24 mouse cellular contexts compared by ENCODE assay signal in the genomic region with DNA sequence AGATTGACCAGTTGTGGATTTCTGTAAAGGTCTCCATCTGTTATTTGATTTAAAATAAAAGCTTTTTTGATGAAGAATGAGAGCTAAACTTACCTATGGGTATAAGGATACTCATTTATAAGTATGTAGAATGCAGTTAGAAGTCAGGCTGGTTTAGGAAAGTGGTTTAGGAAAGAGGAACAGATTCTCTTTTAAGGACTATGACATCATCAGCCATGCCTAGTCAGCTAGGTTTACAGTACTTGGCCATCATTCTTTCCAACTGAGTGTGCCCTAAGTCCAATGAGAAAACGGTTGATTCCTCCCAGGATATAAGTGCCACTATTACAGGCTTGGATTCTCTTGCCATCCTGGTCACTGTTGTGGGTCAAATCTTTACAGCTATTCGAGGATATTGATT.
"Had no signal": no experiment of that assay in that cellular context is flagged by ENCODE, and none has a peak within 500 bp of the region (broad histone marks: within the 10 kb centered on the region; RNA-seq: fewer than 3 reads in every experiment).

No protein-coding gene starts in this region.

- H3K27ac ChIP-seq: heart, adult 2 months; hindbrain, embryonic 10.5 days; hindbrain, embryonic 12.5 days; hindbrain, embryonic 15.5 days; hindbrain, postnatal 0 days; kidney, embryonic 15.5 days; kidney, postnatal 0 days; left cerebral cortex, adult 2 months; limb, embryonic 10.5 days; limb, embryonic 12.5 days; liver, embryonic 13.5 days had no signal

- DNase-seq: gastrocnemius, postnatal 14 days; gastrocnemius, postnatal 36 days; heart, adult 2 months; heart, postnatal 10 days; heart, postnatal 4 days; kidney, adult 11 months; kidney, adult 2 months; kidney, adult 9 months; kidney, postnatal 14 days; kidney, postnatal 36 days; layer of hippocampus, adult 9-11 months; liver; liver, embryonic 13.5 days had no signal

- H3K36me3 ChIP-seq: heart, embryonic 12.5 days; hindbrain, embryonic 10.5 days; hindbrain, embryonic 12.5 days; hindbrain, embryonic 15.5 days; kidney, embryonic 15.5 days; limb, embryonic 10.5 days; limb, embryonic 12.5 days; liver, embryonic 13.5 days had no signal

- ATAC-seq: hindbrain, postnatal 0 days; intestine, embryonic 16.5 days had no signal

- H3K4me1 ChIP-seq: hindbrain, embryonic 10.5 days; hindbrain, embryonic 12.5 days; hindbrain, embryonic 15.5 days; kidney, embryonic 15.5 days; limb, embryonic 10.5 days; liver, embryonic 13.5 days had no signal

- H3K4me3 ChIP-seq: heart, adult 2 months; heart, embryonic 12.5 days; hindbrain, embryonic 10.5 days; hindbrain, embryonic 12.5 days; hindbrain, embryonic 15.5 days; kidney, embryonic 15.5 days; left cerebral cortex, adult 2 months; limb, embryonic 10.5 days; limb, embryonic 12.5 days; liver, embryonic 13.5 days had no signal
